Mouse (Mus musculus): Measurements from ENCODE around the gene Etl4. TPM values are rescaled to one million over a fixed set of nuclear protein-coding genes. Genes with fewer than 3 reads are reported as not detected.
A peak's percentile ranks its signal among the peaks of the same experiment; 100 is the strongest.

Etl4 gene
- polyA plus RNA-seq, 1 experiment from 2014 or later: 33.4 TPM

- DNase-seq (peak; percentile 18), ATAC-seq (ENCODE audit: insufficient read depth) (peak; percentile 43; the same call in 1 of the 2 replicates)
- H3K9ac ChIP-seq: no peak overlapping the region
These were observed 637.1 kb downstream of the Etl4 start for GRCm38 (mm10) chr2:20546496-20547348.

DNA sequence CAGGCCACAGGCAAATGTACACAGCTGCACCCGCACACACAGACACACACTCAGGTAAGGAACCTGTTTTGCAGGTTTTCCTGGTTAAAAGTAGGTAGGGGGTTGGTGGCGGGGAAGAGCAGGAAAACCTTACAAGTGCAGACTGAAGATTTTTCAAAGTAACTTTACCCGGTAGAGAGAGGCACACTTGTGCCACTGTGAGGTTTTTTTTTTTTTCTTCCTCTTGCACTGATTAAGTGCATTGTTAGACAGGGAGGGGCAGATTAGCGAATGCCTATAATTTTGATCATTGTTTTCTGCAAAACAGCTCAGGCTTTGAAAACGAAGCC is 637.7 kb downstream of the Etl4 start:
- Histone ChIP-seq H3K4me2 (peak overlapping the region; percentile 44), H3K4me3 (ENCODE audit: low read depth, low read length) (peak overlapping the region; percentile 18), H3K36me3 (ENCODE audit: insufficient read depth) (no peaks in the 10 kb centered on the region), H3K27ac (ENCODE audit: low read depth) (peak overlapping the region; percentile 78), H3K9ac (no peak overlapping the region), H3K4me1 (ENCODE audit: insufficient read depth) (peaks cover 4% of the 10 kb centered on the region; the same call in 1 of the 2 replicates), H3K27me3 (ENCODE audit: insufficient read depth, low read length) (no peaks in the 10 kb centered on the region), H3K9me3 (ENCODE audit: low read depth, low read length) (no peaks in the 10 kb centered on the region)
- 19% methylated on average over 5 of the region's 5 CpGs for WGBS
- peak; percentile 81 for DNase-seq
- ATAC-seq (ENCODE audit: insufficient read depth): peak; percentile 93
- TF ChIP-seq CTCF (IDR thresholded peaks at IDR 0.05; ENCODE audit: low read depth): no peak

More at GRCm38 (mm10) chr2:20546496-20547348, 637.1 kb downstream of the Etl4 start:
- Histone ChIP-seq H3K27ac (ENCODE audit: low read depth) (peak overlapping the region; percentile 65), H3K4me1 (ENCODE audit: insufficient read depth) (peaks cover 4% of the 10 kb centered on the region; the same call in 1 of the 2 replicates), H3K4me3 (ENCODE audit: low read depth, low read length) (no peak overlapping the region), H3K4me2 (peak overlapping the region; percentile 44), H3K9me3 (ENCODE audit: low read depth, low read length) (no peaks in the 10 kb centered on the region), H3K27me3 (ENCODE audit: insufficient read depth, low read length) (no peaks in the 10 kb centered on the region), H3K36me3 (ENCODE audit: insufficient read depth) (no peaks in the 10 kb centered on the region)
- no peak for TF ChIP-seq CTCF (IDR thresholded peaks at IDR 0.05; ENCODE audit: low read depth)
- WGBS: 14% methylated on average over 11 of the region's 11 CpGs

- H3K9ac ChIP-seq: no peak overlapping the region
- WGBS: 31% methylated on average over 18 of the region's 18 CpGs
- peak; percentile 50 for DNase-seq
These were observed 638.4 kb downstream of the Etl4 start for GRCm38 (mm10) chr2:20547686-20548624.

GRCm38 (mm10) chr2:20549065-20549464 is 639.5 kb downstream of the Etl4 start:
- Histone ChIP-seq H3K4me2 (peak overlapping the region; percentile 44), H3K27me3 (ENCODE audit: insufficient read depth, low read length) (no peaks in the 10 kb centered on the region), H3K36me3 (ENCODE audit: insufficient read depth) (no peaks in the 10 kb centered on the region), H3K4me1 (ENCODE audit: insufficient read depth) (peaks cover 4% of the 10 kb centered on the region; the same call in 1 of the 2 replicates), H3K9me3 (ENCODE audit: low read depth, low read length) (no peaks in the 10 kb centered on the region), H3K9ac (no peak overlapping the region), H3K27ac (ENCODE audit: low read depth) (peak overlapping the region; percentile 78), H3K4me3 (ENCODE audit: low read depth, low read length) (peak overlapping the region; percentile 18)
- DNase-seq (no peak), ATAC-seq (ENCODE audit: insufficient read depth) (no peak)
- no peak for TF ChIP-seq CTCF (IDR thresholded peaks at IDR 0.05; ENCODE audit: low read depth)
- 66% methylated on average over 5 of the region's 5 CpGs for WGBS

More at GRCm38 (mm10) chr2:20547686-20548624, 638.4 kb downstream of the Etl4 start:
- no peaks in the 10 kb centered on the region for H3K27me3 ChIP-seq (ENCODE audit: insufficient read depth, low read length)
- H3K9me3 ChIP-seq (ENCODE audit: low read depth, low read length): no peaks in the 10 kb centered on the region
- peak overlapping the region; percentile 78 for H3K27ac ChIP-seq (ENCODE audit: low read depth)
- H3K4me2 ChIP-seq: peak overlapping the region; percentile 44
- peaks cover 4% of the 10 kb centered on the region; the same call in 1 of the 2 replicates for H3K4me1 ChIP-seq (ENCODE audit: insufficient read depth)
- no peaks in the 10 kb centered on the region for H3K36me3 ChIP-seq (ENCODE audit: insufficient read depth)
- peak; percentile 85 for ATAC-seq (ENCODE audit: insufficient read depth)
- TF ChIP-seq CTCF (IDR thresholded peaks at IDR 0.05; ENCODE audit: low read depth): no peak
- peak overlapping the region; percentile 18 for H3K4me3 ChIP-seq (ENCODE audit: low read depth, low read length)

DNA sequence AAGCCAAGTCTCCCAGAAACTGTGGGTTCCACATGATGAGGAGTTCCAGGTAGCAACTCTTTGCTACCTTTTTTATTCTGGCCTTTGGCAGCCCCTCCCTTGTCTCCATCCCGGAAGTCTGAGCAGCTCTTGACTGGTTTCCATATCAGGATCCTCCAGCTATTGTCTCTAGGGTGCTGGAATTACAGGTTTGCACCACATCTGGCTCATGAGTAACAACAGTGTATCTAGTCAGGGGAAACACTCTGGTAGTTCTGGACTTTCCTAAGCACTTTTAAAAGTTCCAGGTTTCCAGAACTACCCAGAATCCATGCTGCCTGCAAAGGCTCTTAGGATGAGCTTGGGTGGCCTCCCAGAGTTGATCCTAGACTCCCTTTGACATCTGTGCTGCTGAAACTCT is 640.4 kb downstream of the Etl4 start:
- Histone ChIP-seq H3K4me1 (ENCODE audit: insufficient read depth) (peaks cover 4% of the 10 kb centered on the region; the same call in 1 of the 2 replicates), H3K9me3 (ENCODE audit: low read depth, low read length) (no peaks in the 10 kb centered on the region), H3K4me3 (ENCODE audit: low read depth, low read length) (no peak overlapping the region), H3K9ac (no peak overlapping the region), H3K27me3 (ENCODE audit: insufficient read depth, low read length) (no peaks in the 10 kb centered on the region), H3K36me3 (ENCODE audit: insufficient read depth) (no peaks in the 10 kb centered on the region), H3K27ac (ENCODE audit: low read depth) (no peak overlapping the region), H3K4me2 (peak overlapping the region; percentile 18; the same call in 1 of the 2 replicates)
- ATAC-seq (ENCODE audit: insufficient read depth): no peak
- no peak for TF ChIP-seq CTCF (IDR thresholded peaks at IDR 0.05; ENCODE audit: low read depth)
- WGBS: 56% methylated on average over 1 of the region's 1 CpGs
- no peak for DNase-seq

GRCm38 (mm10) chr2:20555706-20556105 is 646.1 kb downstream of the Etl4 start:
- WGBS: 44% methylated on average over 3 of the region's 3 CpGs
- no peaks in the 10 kb centered on the region for H3K4me1 ChIP-seq (ENCODE audit: insufficient read depth)
- TF ChIP-seq CTCF (IDR thresholded peaks at IDR 0.05; ENCODE audit: low read depth): no peak
- no peak for ATAC-seq (ENCODE audit: insufficient read depth)
- no peaks in the 10 kb centered on the region for H3K9me3 ChIP-seq (ENCODE audit: low read depth, low read length)
- H3K27ac ChIP-seq (ENCODE audit: low read depth): no peak overlapping the region
- H3K27me3 ChIP-seq (ENCODE audit: insufficient read depth, low read length): no peaks in the 10 kb centered on the region
- DNase-seq: no peak
- H3K9ac ChIP-seq: no peak overlapping the region
- H3K4me2 ChIP-seq: no peak overlapping the region
- H3K4me3 ChIP-seq (ENCODE audit: low read depth, low read length): no peak overlapping the region
- H3K36me3 ChIP-seq (ENCODE audit: insufficient read depth): no peaks in the 10 kb centered on the region

Data from lung, embryonic 14.5 days (tissue).